Mouse (Mus musculus) heart, postnatal 0 days (tissue): ENCODE results near the gene 4933400A11Rik.

Experiments
- CTCF ChIP-seq: IDR thresholded peaks from 2 replicates; pipeline ENCODE4 v1.5.1; 2016; ENCODE audit warnings: antibody characterized with exemption, control low read depth, low read depth
- EP300 ChIP-seq: IDR thresholded peaks from 2 replicates; pipeline ENCODE4 v1.6.1; 2016; ENCODE audit warnings: antibody characterized with exemption, low read depth

- TF ChIP-seq CTCF = no peak
- TF ChIP-seq EP300 = no peak
Measured at GRCm38 (mm10) chrX:169807744-169808143, 28.3 kb upstream of the 4933400A11Rik start.
